Mouse (Mus musculus): ENCODE data around the gene Sycp2l. TPM values are rescaled to one million over a fixed set of nuclear protein-coding genes. Genes with fewer than 3 reads are reported as not detected.
A peak's percentile ranks its signal among the peaks of the same experiment; 100 is the strongest.
"Not testable (repeated sequence)": the region's sequence is repeated elsewhere in the genome, so short reads cannot be mapped to it uniquely, and the experiment has no call there.

The Sycp2l gene
- total RNA-seq, 1 experiment from 2014 or later: not detected

- DNase-seq: no peak
These were observed 14.2 kb downstream of the Sycp2l start for GRCm38 (mm10) chr13:41128326-41128725.

GRCm38 (mm10) chr13:41129061-41129460, 15.0 kb downstream of the Sycp2l start:
- no peak for DNase-seq

DNA sequence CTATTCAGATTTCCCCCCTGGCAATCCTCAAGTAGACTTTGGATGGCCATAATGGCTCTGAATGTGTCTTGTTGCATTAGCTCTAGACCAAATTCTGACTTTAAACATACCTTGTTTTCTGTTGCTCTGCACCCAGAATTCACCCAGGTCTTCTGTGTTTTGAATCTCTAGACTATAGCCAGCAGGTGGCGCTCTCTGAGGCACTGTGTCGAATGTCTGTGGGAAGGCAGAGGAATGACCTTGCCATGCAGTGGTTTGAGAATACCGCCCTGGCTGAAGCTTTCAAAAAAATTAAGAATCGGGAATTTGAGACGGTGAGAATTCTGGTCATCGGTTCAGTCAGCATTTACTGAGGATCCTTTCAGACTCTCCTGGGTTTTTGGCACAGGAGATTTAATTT, 20.8 kb downstream of the Sycp2l start:
- peak; percentile 73 for DNase-seq

DNA sequence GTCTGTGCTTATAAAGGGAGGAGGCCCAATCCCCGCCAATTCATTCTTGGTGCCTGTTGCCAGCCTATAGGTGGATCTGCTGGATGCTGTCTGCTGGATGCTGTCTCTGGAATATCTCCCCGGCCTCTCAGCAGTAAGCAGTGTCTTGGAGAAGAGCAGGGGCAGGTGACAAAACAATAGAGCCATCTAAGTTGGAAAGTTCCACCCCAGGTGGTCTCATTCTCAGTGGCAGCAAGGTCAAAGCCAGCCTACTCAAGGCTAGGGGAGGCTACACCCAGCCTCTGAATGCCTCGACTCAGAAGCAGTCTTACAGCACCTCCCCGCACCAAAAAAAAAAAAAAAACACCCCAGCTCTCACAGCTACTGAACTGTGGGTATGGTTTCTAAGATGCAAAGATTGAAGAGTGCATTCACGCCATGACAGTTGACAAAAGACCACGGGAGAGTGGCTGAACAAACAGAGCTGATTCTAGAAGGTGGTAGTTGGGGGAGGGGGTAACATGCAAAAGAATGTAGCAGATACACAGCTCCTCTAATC, 31.4 kb downstream of the Sycp2l start:
- DNase-seq: no peak

DNA sequence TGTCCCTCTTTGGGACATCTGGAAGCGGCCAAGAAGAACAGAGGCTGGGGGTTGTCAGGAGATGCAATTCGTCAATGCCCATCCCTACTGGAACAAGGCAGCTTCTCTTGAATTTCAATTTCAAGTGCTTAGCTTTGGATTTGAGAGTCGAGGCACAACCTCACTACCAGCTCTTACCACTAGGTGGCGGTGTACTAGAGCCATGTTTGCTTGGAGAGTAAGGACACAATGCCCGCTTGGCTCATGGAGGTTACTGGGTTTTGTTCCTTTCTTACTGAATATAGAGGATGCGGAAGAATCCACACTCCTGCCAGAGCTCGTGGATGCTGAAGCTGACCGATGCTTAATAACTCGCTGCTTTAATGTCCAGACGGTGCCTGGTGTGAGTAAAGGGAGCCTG, 32.2 kb downstream of the Sycp2l start:
- peak; percentile 50 for DNase-seq

GRCm38 (mm10) chr13:41153146-41153545, 39.0 kb downstream of the Sycp2l start:
- DNase-seq: no peak

GRCm38 (mm10) chr13:41158426-41158825, 44.3 kb downstream of the Sycp2l start:
- no peak for DNase-seq

- DNase-seq: no peak
These were observed 73.8 kb downstream of the Sycp2l start for GRCm38 (mm10) chr13:41187886-41188285.

GRCm38 (mm10) chr13:41195640-41196333, 81.7 kb downstream of the Sycp2l start:
- DNase-seq: no peak

DNA sequence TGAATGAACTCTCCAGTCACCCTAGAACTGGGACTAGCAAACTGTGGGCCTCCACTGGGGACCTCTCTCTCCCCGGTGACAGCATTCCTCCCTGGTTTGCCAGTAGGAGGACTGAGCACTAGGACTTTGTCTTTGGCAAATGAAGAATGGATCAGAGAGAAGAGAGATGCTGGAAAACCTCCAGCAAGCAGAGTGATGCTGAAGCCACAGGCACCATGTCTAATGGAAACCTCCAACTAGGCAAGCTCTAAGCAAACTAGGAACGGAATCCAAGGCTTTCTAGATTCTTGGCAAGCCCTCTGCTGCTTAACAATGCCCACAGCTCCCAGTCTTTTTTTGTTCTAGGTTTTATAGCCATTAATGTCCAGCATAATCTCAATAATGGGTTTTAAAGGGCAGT, 86.8 kb downstream of the Sycp2l start:
- no peak for DNase-seq

DNA sequence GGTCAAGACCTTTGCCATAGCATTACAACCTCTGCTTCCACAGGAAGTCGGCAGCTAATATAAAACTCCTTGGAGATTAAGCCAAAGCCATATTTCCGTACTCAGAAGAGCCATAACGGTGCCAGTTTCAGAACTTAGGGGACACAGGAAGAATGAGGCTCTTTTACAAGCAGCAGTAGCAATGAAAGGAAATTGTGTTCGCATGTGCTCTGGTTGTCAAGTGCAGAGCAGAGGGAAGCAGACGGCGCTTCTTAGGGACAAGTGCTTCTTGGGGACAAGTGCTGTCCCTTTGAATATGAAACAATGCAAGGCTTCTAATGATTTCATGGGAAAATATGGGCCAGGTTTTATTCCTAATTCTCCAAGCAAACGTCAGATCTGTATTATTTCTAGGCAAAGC, 89.2 kb downstream of the Sycp2l start:
- no peak for DNase-seq

GRCm38 (mm10) chr13:41203691-41204090, 89.6 kb downstream of the Sycp2l start:
- DNase-seq: no peak

DNA sequence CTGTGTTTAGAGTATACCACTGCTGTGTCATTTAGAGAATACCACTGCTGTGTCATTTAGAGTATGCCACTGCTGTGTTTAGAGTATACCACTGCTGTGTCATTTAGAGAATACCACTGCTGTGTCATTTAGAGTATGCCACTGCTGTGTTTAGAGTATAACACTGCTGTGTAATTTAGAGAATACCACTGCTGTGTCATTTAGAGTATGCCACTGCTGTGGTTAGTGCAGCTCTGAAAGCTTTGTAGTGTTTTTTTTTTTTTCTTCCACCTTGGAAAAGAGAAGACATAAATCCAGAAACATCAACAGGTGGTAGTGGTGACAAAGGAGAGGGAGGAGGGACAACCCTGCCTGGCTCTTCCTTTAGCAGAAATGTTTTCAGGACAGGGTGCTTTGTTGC, 91.5 kb downstream of the Sycp2l start:
- not testable (repeated sequence) for DNase-seq

DNA sequence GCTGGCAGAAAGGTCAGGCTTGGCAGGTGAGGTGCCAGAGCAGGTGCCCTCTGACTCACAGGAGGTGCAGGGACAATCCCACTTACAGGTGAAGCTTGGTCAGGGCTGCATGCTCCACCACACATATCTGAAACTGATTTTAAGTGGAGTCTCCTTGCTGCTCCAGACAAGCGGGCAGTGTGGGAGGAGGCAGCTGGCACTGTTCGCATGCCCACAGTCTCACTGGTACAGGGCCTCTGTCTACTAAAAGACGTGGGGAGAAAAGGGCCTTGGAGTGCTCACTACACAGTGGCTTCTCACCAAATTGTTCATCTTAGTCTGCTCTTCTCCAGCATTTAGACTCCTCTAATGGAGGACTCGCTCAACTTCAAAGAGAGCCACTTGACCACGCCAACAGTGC, 92.1 kb downstream of the Sycp2l start:
- no peak for DNase-seq

DNA sequence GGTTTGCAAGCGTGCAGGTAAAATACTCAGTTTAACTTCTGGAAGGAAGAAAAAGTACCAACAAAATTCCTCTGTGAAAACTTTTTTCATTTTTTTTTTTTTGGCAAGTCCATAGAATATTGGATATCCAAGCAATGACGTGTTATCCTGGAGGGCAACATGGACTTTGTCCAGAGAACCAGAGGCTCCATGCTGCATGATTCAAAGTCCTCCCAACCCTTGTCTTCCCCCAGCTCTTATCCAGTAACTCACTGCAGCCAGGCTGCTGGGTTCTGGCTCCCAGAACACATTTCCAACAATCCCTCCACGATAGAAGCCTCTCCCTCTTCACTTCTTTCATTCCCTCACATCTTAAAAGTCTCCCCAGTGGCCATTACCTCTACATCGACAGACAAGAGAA, 97.2 kb downstream of the Sycp2l start:
- no peak for DNase-seq

DNA sequence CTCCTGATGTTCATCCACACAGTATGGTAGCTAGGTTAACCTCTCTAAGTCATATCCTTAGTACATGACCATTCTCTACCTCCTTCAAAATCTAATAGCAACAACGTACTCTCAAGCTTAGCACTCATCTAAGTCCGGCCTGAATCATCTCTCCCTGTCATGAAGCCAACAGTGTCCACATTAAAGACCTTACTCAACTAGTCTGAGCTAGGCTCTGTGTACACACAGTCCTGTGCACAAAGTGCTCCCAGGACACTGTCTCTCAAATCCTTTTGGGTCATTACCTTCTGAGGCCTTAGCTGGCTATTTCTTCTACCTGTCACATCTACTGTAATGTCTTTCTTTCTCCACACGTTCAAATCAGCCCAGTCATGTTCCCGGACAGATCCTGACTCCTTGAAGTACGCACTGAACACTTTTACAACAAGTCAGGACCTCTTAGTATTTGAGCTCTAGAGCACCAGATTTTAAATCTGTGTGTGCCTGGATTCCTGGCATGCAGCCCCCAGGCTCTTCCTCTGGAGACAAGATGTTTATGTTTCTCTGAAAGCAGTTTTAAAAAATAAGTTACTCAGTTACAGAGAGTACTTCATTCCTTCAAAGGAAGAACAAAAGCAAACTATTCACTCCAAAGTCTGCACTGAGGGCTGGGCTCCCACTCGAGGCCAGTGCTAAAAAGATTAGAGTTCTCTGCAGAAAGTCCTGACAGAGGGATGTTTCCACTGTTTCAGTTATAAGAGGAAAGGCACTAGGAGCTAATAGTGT, 98.6 kb downstream of the Sycp2l start:
- DNase-seq: no peak

DNA sequence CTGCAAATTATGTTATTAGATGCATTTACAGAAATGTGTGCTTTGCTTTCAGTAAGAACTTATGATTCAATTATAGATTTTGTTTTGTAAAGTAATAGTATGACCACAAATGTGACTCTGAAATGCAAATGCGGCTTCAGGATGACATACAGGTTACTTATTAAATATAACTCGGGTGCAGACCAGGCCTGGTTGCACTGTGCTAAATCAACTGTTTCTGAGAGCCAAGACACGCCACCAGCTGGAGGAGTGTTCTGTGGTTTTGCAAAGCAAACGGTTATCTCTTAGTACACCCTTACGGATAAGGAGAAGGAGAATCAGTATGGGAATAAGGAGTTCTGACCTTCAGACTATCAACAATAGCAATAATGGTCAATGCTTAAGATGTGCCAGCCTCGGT, 101.6 kb downstream of the Sycp2l start:
- no peak for DNase-seq

- DNase-seq: no peak
These were observed 102.1 kb downstream of the Sycp2l start for GRCm38 (mm10) chr13:41216236-41216635.

DNA sequence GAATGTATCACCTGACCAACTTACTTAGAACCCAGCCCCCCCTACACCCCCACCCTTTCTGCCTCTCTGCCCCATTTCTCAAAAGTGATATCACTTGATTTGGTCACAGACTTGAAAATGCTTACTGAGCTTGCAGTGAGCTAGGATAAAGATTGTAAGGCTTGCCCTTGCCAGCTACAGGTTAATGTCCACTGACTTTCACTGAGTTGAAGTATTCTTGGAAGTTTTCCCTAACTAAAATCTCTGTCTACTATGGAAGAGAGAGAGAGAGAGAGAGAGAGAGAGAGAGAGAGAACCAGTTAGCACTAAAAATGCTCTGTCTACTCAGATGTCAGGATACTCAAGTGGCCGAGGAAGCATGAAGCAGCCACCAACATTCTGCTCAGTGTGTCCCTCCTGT, 104.9 kb downstream of the Sycp2l start:
- no peak for DNase-seq

GRCm38 (mm10) chr13:41219687-41220303, 105.7 kb downstream of the Sycp2l start:
- peak; percentile 10 for DNase-seq

GRCm38 (mm10) chr13:41220304-41220834, 106.3 kb downstream of the Sycp2l start, which contains the start of gene Elovl2:
TSS of gene Elovl2 (minus strand) at chr13:41220405.
- DNase-seq: peak; percentile 77

Measured in adrenal gland, postnatal 25 days (tissue).